Mouse (Mus musculus) ES-E14 (cell line): ENCODE results near the gene Zdhhc14.

ENCODE experiments used
- HCFC1 ChIP-seq: IDR thresholded peaks from 2 replicates; pipeline ENCODE4 v1.6.1; 2012; ENCODE audit warnings: low read length, inconsistent platforms, borderline replicate concordance; ENCODE audit not compliant: insufficient read depth
- ZNF384 ChIP-seq: IDR thresholded peaks from 2 replicates; pipeline ENCODE4 v1.6.1; 2012; ENCODE audit warnings: low read depth, low read length, inconsistent platforms

DNA sequence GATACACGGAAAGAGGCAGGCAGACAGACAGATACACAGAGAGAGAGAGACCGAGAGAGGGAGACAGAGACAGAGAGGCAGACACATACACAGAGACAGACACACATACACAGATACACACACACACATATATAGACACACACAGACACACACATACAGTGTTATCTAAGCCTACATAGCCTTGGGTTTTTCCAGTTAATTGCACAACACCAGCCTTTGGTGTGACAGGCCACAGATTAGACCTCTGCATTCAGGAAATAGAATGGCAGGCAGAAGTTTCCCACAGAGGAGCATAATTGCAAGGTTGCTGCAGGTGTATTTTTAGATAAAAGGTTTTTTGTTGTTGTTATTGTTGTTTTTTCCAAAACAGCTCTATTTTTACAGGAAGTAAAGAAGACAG, 195.9 kb downstream of the Zdhhc14 start:
- TF ChIP-seq HCFC1 (no peak), ZNF384 (no peak)
